Mouse (Mus musculus): ENCODE results near the gene Tmem268. TPM values are rescaled to one million over a fixed set of nuclear protein-coding genes. Genes with fewer than 3 reads are reported as not detected.

Gene Tmem268
- total RNA-seq, 2 experiments from 2014 or later, result 4.7 to 23.7 TPM

DNA sequence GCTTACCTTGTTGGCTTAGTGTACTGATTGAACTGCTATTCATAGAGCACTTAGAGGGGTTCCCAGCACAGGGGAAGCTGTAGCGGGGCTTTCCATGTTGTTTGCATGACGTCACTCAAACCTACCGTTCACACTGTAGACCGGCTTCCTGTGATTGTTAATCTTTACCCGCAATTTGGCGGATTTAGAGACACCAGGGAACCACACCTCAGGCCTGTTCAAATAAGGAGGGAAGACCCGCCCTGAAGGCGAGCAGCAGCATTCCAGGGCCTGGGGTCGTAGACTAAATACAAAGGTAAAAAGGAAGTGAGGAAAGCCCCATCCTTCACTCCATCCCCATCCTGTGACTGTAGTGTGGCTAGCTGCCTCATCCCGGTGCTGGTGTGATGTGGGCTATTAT is 36.7 kb downstream of the Tmem268 start:
- no peak; the same call in 1 of the 2 replicates for ATAC-seq (replicated peaks; ENCODE audit: poor library complexity)

DNA sequence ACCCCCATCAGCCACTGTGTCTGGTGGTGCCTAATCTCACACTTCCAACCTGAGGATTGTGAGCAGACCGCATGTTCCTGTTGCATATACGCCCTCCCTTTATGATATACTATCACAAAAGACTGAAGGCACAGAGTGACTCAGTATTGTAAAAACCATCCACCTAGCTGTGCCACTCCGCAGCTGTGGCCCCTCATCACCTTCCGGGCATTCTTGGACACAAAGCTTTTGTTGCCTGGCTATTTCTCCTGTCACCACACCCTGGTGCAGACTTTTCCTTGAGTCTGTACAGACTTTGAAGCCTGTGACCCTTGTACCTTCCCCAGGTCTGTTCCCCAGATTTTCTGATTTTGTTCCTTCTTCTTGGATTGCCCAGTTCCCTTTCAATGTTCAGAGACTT is 37.4 kb downstream of the Tmem268 start:
- no peak for ATAC-seq (replicated peaks; ENCODE audit: poor library complexity)

DNA sequence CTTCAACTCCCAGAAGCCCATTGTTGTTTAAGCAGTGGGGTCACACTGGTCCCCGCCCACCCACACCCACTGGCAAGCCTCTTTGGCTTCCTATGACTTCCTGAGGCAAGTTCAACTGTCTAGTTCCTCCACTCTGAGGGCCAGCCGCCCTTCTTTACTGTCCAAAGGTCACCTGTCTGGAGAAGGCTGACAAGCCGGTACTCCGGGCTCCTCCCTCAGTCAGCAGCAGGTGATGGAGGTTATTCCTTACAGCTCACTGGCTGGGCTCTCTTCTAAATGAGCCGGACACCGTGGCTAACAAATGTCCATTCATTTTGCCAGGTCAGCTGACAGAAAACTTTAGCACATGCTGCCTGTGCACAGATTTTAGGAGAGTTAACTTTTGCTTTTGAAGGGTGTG is 42.2 kb downstream of the Tmem268 start:
- ATAC-seq (replicated peaks; ENCODE audit: poor library complexity), result no peak

DNA sequence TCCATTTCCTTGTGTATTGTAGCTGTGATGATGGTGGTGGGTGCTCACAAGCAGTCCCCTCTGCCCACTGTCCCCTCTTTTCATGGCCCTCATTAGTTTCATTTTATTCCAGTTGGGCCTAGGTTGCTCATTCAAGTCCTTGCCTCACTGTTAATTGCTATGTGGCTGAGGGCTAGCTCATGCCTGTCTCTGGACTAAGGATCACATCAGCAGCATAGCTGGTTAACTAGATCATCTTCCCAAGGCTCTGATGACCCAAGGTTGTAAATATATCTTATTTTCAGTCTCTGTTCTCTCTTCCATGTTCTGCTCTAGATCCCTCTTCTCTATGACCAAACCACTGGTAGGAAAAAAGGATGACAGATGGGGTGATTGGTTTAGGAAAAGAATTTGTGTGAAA is 42.7 kb downstream of the Tmem268 start:
- ATAC-seq (replicated peaks; ENCODE audit: poor library complexity), result no peak

DNA sequence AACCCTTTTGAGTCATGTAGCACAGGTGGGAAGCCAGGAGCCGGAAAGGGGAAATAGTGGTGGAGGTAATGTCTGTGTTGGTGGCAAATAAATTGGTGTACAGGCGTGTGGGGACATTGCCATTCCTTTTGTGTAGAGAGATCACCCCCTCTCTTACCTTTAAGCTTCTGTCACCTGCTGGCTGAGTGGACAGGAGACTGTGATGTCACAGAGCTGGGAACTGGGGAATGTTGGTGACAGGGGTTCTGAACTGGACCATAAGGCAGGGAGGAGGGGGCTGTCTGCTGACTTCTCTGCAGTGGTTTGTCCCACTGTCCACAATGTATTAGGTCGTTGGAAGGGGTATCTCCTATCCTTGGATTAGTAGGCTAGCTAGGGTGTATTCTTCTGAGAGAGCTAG is 46.4 kb downstream of the Tmem268 start, which contains the start of gene Gm11213:
Gene Gm11213, minus strand, starts transcription at position 317 of the 400 bp plus-strand sequence.
- no peak for ATAC-seq (replicated peaks; ENCODE audit: poor library complexity)

DNA sequence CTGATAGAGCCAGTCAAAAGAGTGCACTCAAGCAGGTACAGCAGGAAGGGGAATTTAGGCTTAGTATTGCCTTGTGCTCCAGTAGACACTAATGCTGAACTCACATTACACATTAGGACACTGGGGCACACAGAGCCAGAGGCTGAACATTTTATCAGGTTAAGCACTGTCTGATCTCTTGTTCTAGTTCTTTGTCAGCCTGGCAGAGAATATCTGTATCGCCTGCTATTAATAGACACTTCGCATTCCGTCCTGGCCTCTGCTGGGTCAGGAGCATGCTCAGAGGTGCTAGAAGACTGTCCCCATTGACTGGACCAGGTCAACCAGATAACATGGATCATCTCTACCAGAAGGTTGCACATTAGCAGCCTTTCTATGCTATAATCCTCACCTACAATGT is 47.0 kb downstream of the Tmem268 start:
- ATAC-seq (replicated peaks; ENCODE audit: poor library complexity), result no peak

DNA sequence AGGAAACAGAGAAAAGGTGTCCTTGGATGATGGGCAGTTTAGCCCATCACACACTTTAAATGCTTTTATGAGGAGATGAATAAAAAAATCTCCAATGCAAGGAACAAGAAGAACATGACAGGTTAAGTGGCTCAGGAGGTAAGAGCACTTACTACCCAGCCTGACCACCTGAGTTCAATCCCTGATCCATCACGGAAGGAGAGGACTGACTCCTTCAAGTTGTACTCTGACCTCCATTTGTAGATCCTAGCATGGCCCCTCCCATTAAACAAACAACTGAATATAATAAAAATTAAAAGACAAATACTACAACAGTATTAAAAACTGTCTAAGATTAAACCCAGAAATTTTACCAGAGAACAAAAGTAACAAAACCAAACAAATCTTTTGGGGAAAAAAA is 47.4 kb downstream of the Tmem268 start:
- no peak for ATAC-seq (replicated peaks; ENCODE audit: poor library complexity)

DNA sequence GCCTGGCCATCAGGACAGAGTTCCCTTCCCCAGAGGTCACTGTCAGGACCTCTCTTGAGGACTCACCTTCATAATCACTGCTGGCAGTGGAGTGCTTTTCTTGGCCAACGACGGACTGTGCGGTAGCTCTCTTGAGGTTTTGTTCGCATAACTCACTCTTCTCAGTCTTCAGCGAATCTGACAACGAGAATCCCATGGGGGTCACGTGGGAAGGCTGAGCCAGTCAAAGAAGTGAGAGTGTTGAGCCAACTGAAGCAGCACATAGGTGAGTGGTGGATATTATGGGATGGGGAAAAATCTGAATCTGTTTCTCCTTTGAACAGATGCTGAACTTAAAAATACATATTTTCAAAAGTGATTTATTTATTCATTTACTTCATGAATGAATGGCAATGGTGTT is 49.8 kb downstream of the Tmem268 start:
- ATAC-seq (replicated peaks; ENCODE audit: poor library complexity), result no peak

DNA sequence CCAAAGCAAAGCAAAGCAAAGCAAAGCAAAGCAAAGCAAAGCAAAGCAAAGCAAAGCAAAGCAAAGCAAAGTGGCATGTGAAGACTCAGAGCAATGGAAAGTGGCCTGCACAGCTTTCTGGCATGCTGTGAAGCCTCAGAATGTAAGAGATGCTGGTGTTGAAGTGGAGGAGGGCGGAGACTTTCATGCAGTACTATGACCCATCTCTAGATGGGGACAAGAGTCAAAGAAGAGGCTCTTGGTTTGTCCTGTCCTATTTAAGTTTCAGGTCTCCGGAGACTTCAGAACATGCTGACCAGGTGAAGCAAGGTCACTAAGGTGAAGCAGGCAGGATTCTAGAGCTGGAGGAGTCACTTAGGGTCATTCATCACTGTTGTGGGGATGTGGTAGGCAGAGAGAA is 63.3 kb downstream of the Tmem268 start:
- no peak for ATAC-seq (replicated peaks; ENCODE audit: poor library complexity)

DNA sequence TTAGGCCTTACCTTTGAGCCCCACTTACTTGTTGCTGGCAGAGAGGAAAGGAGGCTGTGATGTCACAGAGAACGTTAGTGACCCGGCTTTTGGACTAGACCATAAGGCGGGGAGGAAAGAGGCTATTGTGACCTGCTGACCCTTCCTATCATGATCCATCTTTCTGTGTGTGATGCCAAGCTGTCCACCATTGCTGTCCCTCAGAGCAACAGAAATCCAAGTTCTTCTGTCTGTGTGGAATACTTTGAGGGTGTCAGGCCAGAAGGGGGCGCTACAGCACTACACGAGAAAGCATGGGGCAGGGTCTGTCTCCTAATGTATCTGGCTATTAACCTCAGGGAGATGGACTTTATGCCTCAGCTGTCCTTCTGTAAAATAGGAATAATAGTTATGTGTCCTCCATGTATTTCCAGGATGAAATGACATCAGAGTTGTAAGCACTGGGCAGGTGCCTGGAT is 63.8 kb downstream of the Tmem268 start, which contains the start of gene Tex48:
Gene Tex48, minus strand, starts transcription at position 51 of the 458 bp plus-strand sequence.
- ATAC-seq (replicated peaks; ENCODE audit: poor library complexity), result peak; percentile 71

DNA sequence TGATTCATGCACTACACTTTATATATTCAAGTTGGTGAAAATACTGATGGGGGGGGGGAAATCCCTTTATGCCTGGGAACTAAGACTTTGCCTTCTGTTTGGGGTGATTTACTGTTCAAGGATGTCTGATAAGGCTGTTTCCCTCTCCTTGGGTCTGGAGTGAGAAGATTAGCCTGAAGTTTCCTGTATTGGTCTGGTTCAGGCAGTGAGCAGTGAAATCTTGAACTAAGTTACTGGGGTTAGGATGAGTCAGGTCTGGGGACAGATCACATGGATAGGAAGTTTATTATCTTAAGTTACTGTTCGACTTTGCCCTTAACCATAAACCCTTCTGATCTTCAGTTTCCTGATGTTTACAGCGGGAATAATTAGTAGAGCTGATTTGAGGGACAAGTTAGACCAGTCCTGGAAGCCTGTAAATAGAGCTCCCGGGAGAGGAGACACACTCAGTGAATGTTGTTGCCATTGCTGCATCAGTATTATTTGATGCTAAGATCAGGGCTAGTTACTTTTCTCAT is 67.0 kb downstream of the Tmem268 start:
- ATAC-seq (replicated peaks; ENCODE audit: poor library complexity), result peak; percentile 70

DNA sequence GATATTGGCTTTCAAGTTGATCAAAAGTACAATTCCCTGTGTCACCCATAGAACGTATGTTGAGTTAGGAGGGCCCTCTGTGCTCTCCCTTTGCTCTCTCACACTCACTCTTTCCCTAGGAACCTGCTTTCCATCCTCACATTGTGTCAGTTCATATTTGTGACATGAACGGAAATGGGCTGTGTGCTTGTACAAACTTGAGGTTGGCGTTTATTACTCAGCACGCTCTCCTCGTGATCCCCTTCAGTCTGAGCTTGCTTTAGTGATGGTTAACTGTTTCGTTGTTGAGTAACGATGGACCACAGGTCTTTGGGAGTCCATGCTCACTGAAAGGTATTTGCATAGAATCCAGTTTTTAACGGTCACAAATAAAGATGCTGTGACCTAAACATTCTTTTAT is 68.5 kb downstream of the Tmem268 start:
- peak; percentile 63 for ATAC-seq (replicated peaks; ENCODE audit: poor library complexity)

DNA sequence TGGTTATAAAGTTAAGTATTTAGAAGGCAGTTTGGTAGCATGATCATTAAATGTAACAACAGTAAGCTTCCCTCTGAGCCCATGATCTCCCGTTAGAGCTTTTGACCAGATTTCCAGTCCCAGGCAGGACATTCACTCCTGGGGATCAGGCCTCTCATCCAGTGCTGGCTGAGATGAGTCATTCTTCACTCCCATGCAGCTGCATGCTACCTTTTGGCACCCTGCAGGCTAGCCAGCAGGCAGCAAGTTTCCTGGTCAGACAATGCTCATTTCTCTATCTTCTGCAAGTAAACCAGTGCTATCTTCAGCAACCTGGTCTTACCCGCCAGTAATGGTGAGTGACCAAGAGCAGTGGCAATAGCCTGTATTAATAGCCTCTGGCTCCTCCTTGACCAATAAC is 74.6 kb downstream of the Tmem268 start:
- no peak for ATAC-seq (replicated peaks; ENCODE audit: poor library complexity)

Other genes starting within 250 kb of the Tmem268 start
- 1.5 and 4.2 TPM in 2 replicates for gene Orm1, start 214.2 kb upstream of the Tmem268 start, total RNA-seq (2015)
- gene Orm1, start 214.2 kb upstream of the Tmem268 start, total RNA-seq (2017), result 4.7 and 6.6 TPM in 2 replicates
- not detected in 2 replicates for gene Orm3, start 202.6 kb upstream of the Tmem268 start, total RNA-seq (2015)
- not detected in 2 replicates for gene Orm3, start 202.6 kb upstream of the Tmem268 start, total RNA-seq (2017)
- not detected in 2 replicates for gene Orm2, start 196.3 kb upstream of the Tmem268 start, total RNA-seq (2015)
- not detected in 2 replicates for gene Orm2, start 196.3 kb upstream of the Tmem268 start, total RNA-seq (2017)
- gene Akna, start 155.4 kb upstream of the Tmem268 start, total RNA-seq (2015), result 20.9 and 26.7 TPM in 2 replicates
- gene Akna, start 155.4 kb upstream of the Tmem268 start, total RNA-seq (2017), result 11.8 and 13.7 TPM in 2 replicates
- 1.7 and 3.6 TPM in 2 replicates for gene Whrn, start 62.8 kb upstream of the Tmem268 start, total RNA-seq (2015)
- gene Whrn, start 62.8 kb upstream of the Tmem268 start, total RNA-seq (2017), result 0.37 and 0.41 TPM in 2 replicates
- gene Atp6v1g1, start 14.0 kb upstream of the Tmem268 start, total RNA-seq (2015), result 102 and 121 TPM in 2 replicates
- gene Atp6v1g1, start 14.0 kb upstream of the Tmem268 start, total RNA-seq (2017), result 80.3 and 82.4 TPM in 2 replicates
- not detected in 2 replicates for gene Gm11213, start 46.5 kb downstream of the Tmem268 start, total RNA-seq (2015)
- gene Gm11213, start 46.5 kb downstream of the Tmem268 start, total RNA-seq (2017), result not detected in 2 replicates
- gene Tex48, start 63.6 kb downstream of the Tmem268 start, total RNA-seq (2015), result not detected in 2 replicates
- not detected in 2 replicates for gene Tex48, start 63.6 kb downstream of the Tmem268 start, total RNA-seq (2017)
- gene Gm11214, start 104.6 kb downstream of the Tmem268 start, total RNA-seq (2015), result not detected in 2 replicates
- gene Gm11214, start 104.6 kb downstream of the Tmem268 start, total RNA-seq (2017), result not detected in 2 replicates
- gene Tnfsf15, start 186.3 kb downstream of the Tmem268 start, total RNA-seq (2015), result 0.32 TPM in 1 of 2 replicates, not detected in the other
- 0.21 and 0.78 TPM in 2 replicates for gene Tnfsf15, start 186.3 kb downstream of the Tmem268 start, total RNA-seq (2017)

Data from megakaryocyte progenitor cell, adult 5-6 weeks (primary cell).